Mouse (Mus musculus) lung, postnatal 36 days (tissue): ENCODE results near the gene Gigyf2.

Source experiments
- DNase-seq: peaks from one replicate; pipeline ENCODE4 v3.0.0; 2022; ENCODE audit warnings: mixed read lengths

Gigyf2 gene

DNA sequence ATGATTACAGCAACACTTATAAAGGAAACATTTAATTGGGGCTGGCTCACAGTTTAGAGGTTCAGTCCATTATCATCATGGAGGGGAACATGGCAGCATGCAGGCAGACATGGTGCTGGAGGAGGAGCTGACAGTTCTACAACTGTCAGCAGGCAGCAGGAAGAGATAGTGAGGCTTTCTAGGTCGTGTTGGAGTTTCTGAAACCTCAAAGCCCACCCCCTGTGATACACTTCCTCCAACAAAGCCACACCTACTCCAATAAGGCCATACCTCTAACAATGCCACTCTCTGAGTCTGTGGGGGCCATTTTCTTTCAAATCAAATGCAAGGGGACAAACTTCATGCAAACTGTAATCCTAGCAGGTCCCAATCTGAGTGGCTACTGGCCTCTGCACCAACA lies 5.7 kb upstream of the Gigyf2 start:
- DNase-seq = no peak

DNA sequence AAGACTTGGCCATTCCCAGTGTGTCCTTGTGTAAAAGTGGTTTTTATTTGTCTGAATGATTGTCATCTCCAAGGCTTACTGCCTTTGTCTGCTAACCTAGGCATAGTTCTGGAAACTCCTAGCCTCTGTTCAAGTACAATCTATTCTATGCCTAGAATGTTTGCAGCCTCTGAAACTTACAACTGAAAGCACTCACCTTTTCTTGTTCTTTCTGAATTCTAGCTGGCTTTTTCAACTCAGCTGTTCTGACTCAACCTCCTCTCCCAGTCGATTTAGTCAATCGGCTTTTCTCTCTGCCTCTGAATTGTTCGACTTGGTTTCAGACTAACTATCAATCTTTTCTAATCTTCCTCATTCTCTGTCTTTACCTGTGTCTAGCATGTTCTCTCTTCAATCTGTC lies 4.0 kb upstream of the Gigyf2 start:
- DNase-seq = no peak

DNA sequence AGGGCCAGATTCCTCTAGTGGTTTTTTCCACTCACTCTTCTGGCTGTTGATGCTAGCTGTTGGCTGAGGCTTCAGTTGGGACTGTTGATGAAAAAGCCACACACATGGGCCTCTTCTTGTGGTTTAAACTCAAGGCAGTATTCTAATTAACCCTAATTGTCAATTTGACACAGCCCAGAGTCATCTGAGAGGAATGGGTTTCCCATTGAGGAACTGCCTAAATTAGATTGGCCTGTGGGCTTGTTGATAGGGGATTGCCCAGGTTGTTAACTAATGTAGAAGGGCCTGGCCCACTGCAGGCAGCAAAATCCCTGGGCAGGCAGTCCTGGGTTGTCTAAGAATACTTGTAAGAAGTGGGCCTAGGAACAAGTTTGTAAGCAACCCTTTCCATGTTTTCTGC lies 2.1 kb upstream of the Gigyf2 start:
- DNase-seq = no peak

DNA sequence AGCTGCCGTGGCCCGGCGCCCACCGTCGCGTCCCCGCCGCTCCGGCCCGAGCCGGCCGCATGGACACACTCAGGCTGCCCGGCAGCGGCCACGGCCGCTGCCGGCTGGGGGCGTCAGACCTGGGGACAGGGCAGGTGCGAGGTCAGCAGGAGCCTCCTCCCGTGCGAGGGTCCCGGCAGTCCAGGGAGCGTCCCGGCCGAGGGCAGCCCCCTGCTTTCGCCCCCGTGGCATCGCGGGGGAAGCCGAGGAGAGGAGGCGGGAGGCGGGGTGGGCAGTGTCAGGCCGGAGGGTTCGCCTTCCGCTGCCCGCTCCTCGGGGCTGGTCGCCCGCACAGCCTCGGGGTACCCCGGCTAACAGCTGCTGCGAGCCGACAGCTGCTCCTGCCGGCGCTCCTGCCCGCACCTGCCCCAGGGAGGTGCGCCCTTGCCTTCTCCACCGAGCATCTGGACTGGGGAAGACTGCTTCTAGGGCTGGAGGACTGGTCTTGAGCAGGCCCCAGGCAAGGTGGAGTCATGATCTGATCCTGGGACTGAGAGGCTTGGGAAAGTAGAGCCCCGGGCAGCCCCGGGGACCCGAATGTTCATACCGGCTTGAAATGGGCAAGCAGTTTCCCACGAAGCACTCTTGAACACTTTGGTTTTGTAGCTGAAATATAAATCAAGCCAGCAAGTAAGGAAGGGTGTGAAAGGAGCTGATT lies 515 bp downstream of the Gigyf2 start:
- peak; percentile 35 for DNase-seq

DNA sequence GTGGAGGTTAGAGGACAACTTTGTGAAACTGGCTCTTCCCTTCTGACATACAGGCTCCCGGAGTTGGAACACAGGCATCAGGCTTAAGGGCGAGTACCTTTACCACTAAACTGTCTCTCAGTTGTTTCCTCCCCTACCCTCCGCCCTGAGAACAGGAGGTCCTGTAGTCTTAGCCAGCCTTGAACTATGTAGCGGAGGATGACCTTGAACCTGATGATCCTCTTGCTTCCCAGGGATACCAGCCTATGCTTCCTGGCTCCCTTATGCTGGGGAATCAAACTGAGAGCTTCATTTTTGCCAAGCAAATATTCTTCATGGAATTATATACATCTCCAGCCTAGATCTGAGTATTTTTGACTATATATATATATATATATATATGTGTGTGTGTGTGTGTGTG lies 5.0 kb downstream of the Gigyf2 start:
- DNase-seq = no peak

DNA sequence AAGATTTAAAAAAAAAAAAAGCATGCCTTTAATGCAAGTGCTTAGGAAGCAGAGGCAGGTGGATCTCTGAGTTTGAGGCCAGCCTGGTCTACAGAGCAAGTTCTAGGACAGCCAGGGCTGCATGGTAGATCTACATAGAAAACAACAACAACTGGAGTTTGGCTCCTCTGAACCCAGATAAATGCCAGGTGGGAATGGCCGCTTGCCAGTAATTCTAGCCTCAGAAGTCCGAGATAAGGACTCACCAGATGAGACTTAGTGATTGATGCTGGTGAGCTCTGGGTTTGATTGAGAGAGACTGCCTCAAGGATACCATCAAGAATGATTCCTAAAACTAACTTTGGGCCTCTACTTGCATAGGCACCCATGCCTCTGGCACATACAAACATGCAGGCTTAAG lies 23.8 kb downstream of the Gigyf2 start:
- DNase-seq = no peak

DNA sequence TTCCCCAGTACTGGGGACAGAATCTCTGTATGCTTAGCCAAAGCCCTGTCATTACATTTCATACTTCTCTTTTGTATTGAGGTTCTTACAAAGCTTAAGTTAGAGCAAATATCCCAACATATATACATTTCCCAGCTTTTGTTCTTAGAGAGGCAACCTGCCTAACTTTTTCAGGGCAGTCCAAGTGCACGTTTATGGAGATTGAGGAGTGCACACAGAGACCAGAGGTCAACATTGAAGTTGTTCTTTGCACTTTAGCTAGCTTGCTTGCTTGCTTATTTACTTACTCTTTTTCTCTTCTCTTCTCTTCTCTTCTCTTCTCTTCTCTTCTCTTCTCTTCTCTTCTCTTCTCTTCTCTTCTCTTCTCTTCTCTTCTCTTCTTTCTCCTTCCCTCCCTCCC lies 33.5 kb downstream of the Gigyf2 start:
- no peak for DNase-seq

DNA sequence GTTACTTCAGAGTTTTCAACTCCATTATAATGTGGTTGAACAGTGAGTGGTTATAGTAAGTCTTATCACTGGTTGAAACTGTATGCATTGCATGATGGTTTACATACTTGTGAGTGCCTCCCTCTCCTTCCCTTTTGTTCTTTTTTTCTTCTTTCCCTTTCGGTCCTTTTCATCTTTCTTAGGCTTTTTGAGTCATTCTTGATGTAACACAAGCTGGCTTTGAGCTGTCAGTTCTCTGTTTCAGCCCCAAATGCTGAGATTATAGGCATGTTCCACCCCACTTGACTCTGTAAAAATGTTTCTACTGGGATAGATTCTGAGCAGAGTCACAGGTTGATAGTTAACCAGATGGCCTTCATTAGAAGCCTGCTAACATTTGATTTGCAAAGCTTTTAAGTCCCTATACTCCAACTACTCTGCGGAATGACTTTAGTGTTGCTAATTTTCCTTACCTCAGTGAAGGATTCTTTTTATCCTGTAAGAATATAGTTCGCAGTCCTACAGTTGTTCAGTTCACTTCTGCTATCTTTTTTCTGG lies 51.3 kb downstream of the Gigyf2 start:
- no peak for DNase-seq

DNA sequence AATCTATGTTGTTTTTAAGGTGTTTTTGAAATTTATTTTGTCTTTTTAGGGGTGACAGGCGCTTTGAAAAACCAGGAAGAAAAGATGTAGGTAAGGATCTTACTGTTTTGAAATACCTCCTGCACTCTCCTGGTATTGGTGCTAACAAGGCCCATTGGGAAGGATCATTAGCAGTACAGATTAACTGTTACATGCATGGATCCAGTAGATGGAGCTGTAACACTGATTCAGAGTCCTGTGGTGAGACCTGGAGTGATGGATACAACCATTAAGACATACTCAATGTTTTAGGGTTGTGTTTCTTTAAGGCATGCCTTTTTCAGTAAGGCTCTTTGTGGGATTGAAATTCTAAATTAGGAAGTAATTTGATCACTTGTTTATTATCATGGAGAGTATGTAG lies 53.1 kb downstream of the Gigyf2 start:
- DNase-seq = peak; percentile 64

DNA sequence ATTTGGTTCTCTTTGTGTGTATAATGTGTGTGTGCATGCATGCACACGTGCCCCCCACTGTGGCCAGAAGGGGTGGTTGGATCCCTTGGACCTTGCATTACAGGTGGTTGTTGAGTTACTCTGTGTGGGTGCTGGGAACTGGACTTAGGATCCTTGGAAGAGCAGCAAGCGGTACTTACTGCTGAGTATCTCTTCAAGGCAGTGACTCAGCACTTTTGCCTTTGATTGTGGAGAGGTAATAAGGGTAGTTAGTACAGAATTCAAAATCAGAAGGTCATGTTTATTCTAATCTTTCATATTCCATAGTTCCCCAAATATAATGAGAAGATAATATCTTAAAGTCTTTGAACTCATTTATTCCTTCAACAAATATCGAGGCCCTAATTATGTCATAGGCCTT lies 54.4 kb downstream of the Gigyf2 start:
- DNase-seq = peak; percentile 8

DNA sequence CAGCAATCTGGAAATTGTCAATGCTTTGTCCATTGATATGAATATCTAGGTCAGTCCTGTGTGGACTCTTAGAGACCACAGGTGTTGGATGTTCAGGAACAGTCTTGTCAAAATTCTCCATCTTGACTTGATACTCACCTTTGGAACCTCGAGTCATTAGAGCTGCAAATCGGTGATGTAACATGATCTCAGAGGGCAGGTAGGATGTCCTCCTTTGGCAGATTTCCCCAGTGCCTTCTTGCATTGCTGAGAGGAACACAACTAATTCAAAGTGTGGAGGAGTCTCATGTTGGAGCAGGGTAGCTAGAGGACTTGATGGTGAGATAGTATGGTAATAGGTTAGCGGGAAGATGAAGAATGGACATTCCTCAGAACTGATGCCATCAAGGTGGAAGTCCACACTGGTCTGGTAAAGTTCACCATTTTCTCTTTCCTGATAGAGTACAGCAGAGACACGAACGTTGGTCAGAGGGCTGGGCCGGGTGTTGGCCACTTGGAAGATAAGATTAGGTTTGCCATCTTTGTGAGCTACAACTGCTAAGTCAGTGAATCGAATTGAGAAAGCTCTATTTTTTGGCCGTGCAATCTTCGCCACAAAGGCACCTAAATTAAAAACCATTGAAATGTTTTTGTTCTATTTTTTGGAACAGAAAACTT lies 59.8 kb downstream of the Gigyf2 start:
- no peak for DNase-seq

DNA sequence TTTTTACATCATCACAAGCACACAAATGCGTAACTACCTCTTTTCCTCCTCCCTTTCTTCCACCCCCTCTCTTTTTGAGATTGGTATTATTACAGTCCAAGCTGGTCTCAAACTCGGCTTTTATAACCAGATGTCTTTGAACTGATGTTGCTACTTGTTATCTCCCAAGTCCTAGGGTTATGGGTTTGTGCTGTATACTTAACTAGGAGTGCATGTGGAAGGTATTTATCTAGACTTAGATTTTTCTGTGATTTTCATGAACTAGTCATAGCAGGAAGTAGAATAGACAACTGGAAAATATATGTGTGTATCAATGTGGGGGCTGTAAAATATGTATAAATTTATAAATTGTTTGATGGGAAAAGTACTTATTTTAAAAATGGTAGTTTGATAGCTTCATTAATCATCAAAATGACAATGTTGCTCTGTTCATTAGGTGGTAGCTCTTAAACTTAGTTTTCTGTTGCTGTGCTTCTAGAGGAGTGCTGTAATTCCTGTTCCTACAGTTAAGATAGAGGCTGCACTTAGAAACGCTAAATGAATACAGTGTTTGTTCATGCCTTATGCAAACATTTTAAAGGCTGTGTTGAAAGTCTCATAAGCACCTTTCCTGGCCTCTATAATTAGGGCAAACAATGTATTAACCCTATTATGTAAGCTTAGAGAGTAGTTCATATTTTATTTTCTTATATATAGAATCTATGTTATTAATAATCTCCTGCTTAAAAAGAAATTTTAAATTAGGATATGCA lies 66.8 kb downstream of the Gigyf2 start:
- peak; percentile 41 for DNase-seq

DNA sequence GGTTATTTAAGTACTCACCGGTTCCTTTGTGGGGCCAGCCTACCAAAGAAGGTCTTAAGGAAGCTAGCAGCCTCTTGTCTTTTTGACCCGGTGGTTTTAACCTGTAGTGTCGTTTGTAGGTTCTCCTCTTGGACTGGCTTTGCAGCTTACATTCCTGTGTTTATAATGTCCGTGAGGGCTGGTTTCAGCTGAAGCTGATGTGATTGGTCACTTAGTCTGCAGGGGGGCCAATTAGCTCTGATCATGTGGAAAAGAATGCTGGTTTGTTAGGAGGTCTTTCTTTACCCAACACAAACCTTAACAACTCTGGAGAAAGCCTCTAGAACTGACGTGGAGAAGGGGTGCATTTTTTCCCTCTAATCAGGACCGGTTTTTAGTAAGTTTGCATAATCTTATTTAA lies 67.8 kb downstream of the Gigyf2 start, which contains the start of gene Kcnj13:
Kcnj13 (minus strand) TSS at position 136 of the 400 bp plus-strand sequence.
- DNase-seq = peak; percentile 32

DNA sequence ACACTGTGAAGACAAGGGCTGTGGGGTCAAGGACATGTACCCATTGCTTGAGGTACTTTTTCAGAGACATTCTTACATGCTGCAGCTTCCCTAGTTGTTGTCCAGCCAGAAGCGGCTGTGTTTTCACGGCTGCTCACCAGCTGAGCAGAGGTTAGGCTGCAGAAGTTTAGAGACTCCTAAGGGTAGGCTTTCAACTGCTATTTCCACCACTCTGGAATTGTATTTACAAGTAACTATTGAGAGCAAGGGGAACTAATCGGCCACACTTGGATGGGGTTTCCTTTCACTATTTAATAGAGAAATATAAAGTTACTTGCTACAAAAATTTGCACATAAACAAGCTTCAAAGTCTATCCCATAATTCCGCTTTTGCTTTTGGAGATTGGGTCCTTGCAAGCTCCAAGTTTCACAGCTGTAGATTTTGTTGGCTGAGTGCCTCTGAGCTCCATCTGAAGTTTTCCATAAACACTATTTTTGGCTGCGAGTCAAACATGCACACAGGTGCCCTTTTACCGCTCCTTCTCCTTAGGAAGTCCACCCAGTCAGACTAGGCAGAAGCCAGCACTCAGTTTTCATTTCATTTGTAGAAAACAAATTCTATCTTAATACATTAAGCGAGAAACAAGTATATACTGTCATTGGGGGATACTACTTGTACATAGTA lies 70.3 kb downstream of the Gigyf2 start:
- peak; percentile 75 for DNase-seq

DNA sequence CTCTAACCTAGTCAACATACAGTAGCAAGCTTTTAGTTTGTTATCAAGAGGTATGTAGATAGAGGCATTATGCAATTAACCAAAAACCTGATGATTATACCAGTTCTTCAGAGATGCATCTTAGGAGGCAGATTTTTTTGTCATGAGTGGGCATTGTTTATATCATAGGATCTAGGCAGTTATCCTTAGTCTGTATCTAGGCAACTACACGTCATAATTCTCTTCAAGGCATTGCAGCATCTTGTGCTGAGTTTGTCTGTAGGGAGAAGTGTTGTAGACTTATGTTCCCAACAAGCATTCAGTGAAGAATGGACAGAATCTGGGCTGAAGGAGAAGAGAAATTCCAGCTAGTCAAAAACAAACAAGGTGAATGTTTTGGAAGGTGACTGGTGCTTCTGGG lies 77.9 kb downstream of the Gigyf2 start:
- no peak for DNase-seq

DNA sequence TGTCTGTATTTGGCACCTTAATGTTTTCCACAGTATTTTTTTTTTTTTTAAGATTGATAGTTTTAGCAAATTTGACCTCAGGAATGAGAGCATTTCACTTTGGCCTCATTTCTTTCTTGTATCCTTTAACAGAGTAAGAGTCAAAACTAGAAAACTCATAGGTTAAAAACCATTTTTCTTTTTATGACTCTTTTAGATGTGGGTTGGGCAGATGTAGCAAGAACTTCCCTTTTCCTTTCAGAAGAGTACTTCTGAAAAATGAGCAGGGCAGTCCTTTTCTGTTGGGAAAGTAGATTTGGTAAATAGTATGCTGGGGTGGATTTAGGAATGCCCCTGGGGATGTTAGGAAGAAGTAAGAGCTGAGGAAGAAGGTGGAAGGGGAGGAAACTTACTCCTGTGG lies 79.2 kb downstream of the Gigyf2 start:
- DNase-seq = no peak

DNA sequence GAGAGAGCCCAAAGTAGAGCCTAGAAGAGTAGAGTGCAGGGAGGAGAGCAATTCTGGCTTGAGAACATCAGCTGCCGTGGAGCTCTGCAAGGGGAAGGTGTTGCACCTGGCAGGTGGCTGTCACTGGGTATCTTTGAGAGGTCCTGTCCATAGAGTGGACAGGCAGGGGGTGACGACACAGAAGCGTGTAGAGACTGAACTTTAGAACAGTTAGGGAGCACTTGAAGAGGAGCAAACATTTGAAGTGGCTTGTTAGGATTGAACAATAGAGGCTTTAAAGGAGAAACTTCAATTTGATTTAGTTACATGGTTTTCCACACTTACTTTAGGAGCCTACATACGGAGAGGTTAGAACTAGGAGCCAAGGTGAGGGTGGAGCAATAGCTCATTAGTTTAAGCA lies 82.6 kb downstream of the Gigyf2 start:
- DNase-seq = peak; percentile 54

DNA sequence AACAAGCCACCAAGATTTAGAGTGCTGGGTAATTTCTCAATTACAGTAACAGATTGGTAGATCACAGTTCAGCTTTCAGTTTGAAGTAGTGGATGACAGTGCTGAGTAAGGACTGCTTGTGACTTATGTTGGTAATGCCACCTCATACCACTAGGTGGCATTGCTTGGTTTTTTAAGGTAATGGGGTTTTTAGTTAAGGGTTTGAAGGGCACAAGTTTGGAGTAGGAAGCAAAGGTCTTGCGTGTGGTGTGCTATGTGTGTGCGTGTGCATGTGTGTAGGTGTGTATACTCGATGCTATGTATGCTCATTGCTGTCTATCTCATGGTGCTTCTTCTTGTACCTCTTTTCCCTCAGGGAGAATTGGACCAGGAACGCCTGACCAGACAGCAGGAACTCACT lies 91.9 kb downstream of the Gigyf2 start:
- DNase-seq = peak; percentile 61

DNA sequence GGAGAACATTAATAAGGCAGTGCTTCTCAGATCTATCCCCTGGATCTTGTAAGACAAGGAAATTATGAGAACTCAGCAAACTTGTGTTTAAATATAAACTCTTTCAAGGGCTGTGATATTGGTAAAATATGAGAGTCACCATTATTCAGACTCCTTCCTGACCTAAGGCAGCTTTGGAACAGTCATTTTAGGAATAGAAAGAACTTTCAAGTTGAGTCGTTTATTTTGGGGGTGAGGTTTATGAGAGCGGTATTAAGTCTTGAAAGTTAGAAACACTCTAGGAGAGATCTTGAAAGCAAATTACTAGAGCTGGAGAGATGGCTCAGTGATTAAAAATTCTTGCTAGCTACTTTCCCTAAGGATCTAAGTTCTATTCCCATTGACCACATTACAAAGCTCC lies 108.3 kb downstream of the Gigyf2 start:
- DNase-seq = no peak

DNA sequence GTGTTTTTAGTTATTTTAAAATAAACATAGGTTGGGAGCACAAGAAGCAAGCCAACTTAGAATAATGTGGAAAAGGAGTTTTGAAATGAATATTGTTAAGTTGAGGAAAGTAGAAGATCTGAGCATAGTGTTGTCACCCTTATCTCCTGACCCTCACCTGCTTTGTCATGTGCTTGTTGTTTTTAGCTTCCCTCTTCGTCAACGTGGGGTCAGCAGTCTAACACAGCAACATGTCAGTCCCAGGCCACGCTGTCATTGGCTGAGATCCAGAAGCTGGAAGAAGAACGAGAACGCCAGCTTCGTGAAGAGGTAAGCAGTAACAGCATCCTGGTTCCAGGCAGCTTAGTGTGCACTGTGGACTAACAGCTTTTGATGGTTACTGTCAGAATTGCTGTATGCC lies 109.8 kb downstream of the Gigyf2 start:
- DNase-seq = no peak

DNA sequence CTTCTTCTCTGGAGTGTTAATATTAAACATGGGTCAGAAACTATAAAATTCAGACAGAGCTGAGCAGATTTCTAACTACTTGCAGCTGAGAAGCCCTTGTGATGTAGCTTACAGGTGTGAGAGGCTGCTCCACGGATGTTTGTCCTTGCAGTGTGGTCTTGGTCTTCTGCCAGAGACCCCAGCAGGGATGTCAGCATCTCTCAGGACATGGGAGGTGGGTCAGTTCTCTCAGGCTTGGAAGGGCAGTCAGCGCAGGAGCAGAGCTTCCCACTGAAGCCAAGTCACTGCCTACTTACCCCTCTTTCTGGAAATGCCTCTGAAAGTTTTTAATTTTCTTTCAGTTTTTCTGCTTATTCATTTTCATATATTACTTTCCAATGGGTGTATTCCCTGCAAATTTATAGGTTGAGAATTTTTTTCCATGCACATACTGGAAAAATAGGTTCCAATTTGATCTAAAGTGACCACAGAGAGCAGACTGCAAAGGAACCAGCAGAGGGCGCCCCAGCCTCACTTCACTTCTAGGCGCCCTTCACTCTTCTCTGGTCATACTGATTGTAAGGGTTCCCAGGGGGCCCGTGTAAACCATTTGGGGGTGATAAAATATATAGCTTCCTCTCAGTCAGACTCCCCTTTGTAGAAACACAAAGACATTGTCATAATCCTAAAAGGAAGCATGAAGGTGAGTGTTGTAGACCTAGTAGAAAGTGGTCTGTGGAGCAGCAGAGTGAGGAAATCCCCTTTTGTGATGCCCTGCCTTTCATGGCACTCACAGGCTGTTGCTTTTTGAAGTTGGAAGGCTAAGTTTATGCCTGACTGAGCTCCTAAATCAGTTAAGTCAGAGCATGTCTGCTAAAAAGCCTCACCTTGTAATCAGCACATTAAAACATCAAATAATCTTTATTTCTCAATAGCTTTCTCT lies 120.6 kb downstream of the Gigyf2 start:
- peak; percentile 70 for DNase-seq

DNA sequence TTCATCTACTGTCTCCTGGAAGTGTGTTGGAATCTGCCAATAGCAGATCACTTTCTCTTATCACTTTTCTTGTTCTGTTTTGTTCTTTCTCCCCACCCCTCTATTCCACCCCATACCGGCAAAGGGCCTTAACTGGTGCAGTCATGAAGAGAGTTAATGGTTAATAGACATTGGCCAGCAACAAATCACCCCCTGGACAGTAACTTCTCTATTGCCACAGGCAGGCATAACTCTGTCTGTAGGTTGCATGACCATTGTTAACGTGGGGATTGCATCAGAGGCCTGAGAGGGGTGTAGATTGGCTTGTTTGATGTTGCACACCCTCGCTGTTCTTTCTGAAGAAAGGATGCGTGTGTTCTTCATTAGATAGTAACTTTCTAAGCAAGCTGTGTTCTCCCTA lies 122.6 kb downstream of the Gigyf2 start:
- no peak for DNase-seq
